Mouse (Mus musculus): ENCODE measurements around the gene Ndufb5. TPM values are rescaled to one million over a fixed set of nuclear protein-coding genes. Genes with fewer than 3 reads are reported as not detected.
"Not testable (repeated sequence)": the region's sequence is repeated elsewhere in the genome, so short reads cannot be mapped to it uniquely, and the experiment has no call there.

Ndufb5 gene
- polyA plus RNA-seq, 1 experiment from 2014 or later: 333 TPM

DNA sequence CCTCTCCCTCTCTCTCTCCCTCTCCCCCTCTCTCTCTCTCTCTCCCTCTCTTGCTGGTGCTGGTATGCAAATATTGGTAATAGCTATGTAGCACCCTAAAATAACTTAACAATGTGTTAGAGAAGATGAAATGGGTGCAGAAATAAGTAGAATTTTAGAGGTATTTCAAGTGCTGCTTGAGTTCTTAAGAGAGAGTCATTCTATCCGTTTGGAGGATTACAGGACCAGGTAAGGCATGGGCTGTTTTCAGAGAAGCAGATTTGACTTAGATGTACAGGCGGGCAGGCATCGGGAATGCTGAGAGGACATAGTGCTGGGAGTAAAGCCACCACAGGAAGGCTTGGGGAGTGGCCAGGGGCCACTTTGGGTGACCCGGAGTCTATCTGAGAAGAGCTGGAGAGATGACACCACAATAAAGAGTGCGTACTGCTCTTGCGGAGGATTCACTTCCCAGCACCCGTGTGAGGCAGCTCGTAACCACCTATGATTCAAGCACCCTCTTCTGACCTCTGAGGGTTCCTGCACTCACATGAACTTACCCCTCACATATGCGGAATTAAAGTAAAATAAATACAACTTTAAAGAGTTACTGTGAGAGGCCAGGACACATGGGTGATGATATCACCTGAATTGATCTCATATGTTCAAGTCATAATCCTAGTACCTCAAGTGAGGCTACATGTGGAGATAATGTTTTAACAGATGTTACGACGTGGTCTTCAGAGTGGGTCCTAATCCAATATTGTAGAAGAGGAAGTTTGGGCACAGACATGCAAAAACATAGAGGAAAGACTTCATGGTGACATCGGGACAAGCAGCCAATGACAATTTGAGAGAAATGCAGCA is 41.8 kb upstream of the Ndufb5 start:
- Histone ChIP-seq H3K36me3 (replicated peaks; ENCODE audit: control insufficient read depth, insufficient read depth, low read depth, low read length) (no peaks in the 10 kb centered on the region), H3K4me1 (ENCODE audit: control insufficient read depth, insufficient read depth, low read length) (no peaks in the 10 kb centered on the region), H3K9me3 (replicated peaks; ENCODE audit: control insufficient read depth, low read length) (no peaks in the 10 kb centered on the region), H3K27ac (replicated peaks; ENCODE audit: low read depth, low read length) (no peak overlapping the region), H3K9ac (replicated peaks; ENCODE audit: low read length) (no peak overlapping the region), H3K27me3 (ENCODE audit: control insufficient read depth, insufficient read depth, low read length) (no peaks in the 10 kb centered on the region), H3K4me2 (ENCODE audit: low read depth, low read length) (no peak overlapping the region), H3K4me3 (ENCODE audit: low read depth, low read length) (no peak overlapping the region)
- WGBS: 75% methylated on average over 12 of the region's 12 CpGs
- no peak for ATAC-seq (replicated peaks; ENCODE audit: insufficient number of reproducible peaks, low FRiP score, low TSS enrichment, low read depth)
- DNase-seq (ENCODE audit: low spot score): no peak

DNA sequence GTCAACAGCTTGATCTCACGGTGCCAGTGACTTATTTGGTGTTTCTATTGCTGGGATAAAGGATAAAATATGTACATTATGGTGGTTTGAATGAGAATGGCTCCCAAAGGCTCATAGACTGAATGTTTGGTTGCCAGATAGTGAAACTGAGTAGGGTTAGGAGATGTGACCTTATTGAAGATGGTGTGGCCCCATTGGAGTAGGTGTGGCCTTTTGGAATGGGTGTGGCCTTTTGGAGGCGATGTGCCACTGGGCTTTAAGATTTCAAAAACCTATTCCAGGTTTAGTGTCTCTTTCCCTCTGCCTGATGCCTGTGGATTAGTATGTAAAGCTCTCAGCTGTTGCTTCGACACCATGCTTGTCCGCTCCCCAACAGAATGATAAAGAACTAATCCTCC is 41.2 kb upstream of the Ndufb5 start:
- H3K9me3 ChIP-seq (replicated peaks; ENCODE audit: control insufficient read depth, low read length): no peaks in the 10 kb centered on the region
- H3K36me3 ChIP-seq (replicated peaks; ENCODE audit: control insufficient read depth, insufficient read depth, low read depth, low read length): no peaks in the 10 kb centered on the region
- H3K27ac ChIP-seq (replicated peaks; ENCODE audit: low read depth, low read length): no peak overlapping the region
- H3K9ac ChIP-seq (replicated peaks; ENCODE audit: low read length): no peak overlapping the region
- no peaks in the 10 kb centered on the region for H3K4me1 ChIP-seq (ENCODE audit: control insufficient read depth, insufficient read depth, low read length)
- no peak overlapping the region for H3K4me3 ChIP-seq (ENCODE audit: low read depth, low read length)
- H3K27me3 ChIP-seq (ENCODE audit: control insufficient read depth, insufficient read depth, low read length): no peaks in the 10 kb centered on the region
- H3K4me2 ChIP-seq (ENCODE audit: low read depth, low read length): no peak overlapping the region
- 86% methylated on average over 4 of the region's 4 CpGs for WGBS
- no peak for DNase-seq (ENCODE audit: low spot score)
- no peak for ATAC-seq (replicated peaks; ENCODE audit: insufficient number of reproducible peaks, low FRiP score, low TSS enrichment, low read depth)

DNA sequence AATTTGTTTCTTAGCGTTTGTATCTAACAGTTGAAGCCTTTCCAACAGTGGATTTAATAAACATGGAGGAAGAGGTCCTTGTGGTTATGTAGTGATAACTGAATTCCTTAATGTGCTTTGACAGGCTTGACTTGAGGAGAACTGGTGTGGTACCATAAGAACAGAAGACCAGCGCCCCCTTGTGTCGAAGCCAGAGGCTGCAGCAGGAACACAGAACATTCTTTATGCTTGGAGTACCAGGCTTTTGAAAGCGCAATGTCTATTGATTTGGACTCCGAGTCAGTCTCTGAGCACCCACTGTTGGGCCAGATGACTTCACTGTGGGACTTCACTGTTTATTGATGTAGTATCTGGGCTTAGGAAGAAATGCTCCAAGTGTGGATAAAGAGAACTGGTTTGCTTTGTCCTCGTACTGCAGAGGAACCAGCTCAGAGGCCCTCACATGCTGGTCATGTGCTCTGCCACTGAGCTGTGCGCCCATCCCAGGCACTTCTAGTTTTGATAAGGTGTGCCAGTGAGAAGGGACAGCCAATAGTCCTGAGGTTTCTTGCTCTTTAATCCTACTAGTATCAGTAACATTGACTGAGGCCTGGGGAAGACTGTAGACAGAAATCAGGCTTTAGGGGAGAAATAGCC is 38.4 kb upstream of the Ndufb5 start:
- H3K4me3 ChIP-seq (ENCODE audit: low read depth, low read length): no peak overlapping the region
- no peaks in the 10 kb centered on the region for H3K4me1 ChIP-seq (ENCODE audit: control insufficient read depth, insufficient read depth, low read length)
- 42% methylated on average over 7 of the region's 7 CpGs for WGBS
- ATAC-seq (replicated peaks; ENCODE audit: insufficient number of reproducible peaks, low FRiP score, low TSS enrichment, low read depth) (0 out of 2 replicates have a peak, but pooled peaks have one; percentile 14), DNase-seq (ENCODE audit: low spot score) (peak; percentile 93)
- H3K4me2 ChIP-seq (ENCODE audit: low read depth, low read length): no peak overlapping the region
- H3K9me3 ChIP-seq (replicated peaks; ENCODE audit: control insufficient read depth, low read length): no peaks in the 10 kb centered on the region
- no peaks in the 10 kb centered on the region for H3K27me3 ChIP-seq (ENCODE audit: control insufficient read depth, insufficient read depth, low read length)
- H3K36me3 ChIP-seq (replicated peaks; ENCODE audit: control insufficient read depth, insufficient read depth, low read depth, low read length): no peaks in the 10 kb centered on the region
- no peak overlapping the region for H3K9ac ChIP-seq (replicated peaks; ENCODE audit: low read length)
- no peak overlapping the region for H3K27ac ChIP-seq (replicated peaks; ENCODE audit: low read depth, low read length)

DNA sequence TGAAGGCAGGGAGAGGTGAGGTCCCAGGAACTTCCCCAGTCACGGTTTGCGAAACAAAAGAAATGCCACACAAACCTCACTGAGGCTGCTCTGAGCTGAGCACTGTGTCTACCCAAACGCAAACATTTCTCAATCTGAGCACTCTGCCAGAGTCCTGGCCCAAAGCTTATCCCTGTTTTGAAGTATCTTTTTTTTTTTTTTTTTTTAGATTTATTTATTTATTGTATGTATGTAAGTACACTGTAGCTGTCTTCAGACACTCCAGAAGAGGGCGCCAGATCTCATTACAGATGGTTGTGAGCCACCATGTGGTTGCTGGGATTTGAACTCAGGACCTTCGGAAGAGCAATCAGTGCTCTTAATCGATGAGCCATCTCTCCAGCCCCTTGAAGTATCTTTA is 32.8 kb upstream of the Ndufb5 start:
- H3K4me2 ChIP-seq (ENCODE audit: low read depth, low read length); H3K9ac ChIP-seq (replicated peaks; ENCODE audit: low read length); H3K27me3 ChIP-seq (ENCODE audit: control insufficient read depth, insufficient read depth, low read length); DNase-seq (ENCODE audit: low spot score); H3K4me1 ChIP-seq (ENCODE audit: control insufficient read depth, insufficient read depth, low read length); ATAC-seq (replicated peaks; ENCODE audit: insufficient number of reproducible peaks, low FRiP score, low TSS enrichment, low read depth); H3K36me3 ChIP-seq (replicated peaks; ENCODE audit: control insufficient read depth, insufficient read depth, low read depth, low read length); H3K4me3 ChIP-seq (ENCODE audit: low read depth, low read length); H3K27ac ChIP-seq (replicated peaks; ENCODE audit: low read depth, low read length); H3K9me3 ChIP-seq (replicated peaks; ENCODE audit: control insufficient read depth, low read length): not testable (repeated sequence)
- 90% methylated on average over 6 of the region's 6 CpGs for WGBS

DNA sequence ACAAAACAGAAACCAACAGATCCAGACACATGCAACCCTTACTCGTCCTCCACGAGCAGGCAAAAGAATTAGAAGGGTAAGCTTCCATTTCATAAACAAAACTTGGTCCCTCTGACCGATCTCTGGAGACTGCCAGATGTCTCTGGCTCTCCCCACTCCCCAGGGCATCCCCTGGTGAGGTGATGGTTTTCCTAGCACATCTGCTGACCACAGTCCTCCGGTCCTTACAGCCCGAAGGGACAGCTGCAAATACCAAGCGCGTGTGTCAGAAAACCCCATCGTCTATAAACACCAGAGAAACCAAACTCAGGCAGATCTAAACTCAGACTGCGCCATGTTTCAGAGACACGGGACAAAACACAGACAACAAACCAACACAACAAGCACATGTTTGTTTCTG is 32.2 kb upstream of the Ndufb5 start:
- ATAC-seq (replicated peaks; ENCODE audit: insufficient number of reproducible peaks, low FRiP score, low TSS enrichment, low read depth); H3K4me2 ChIP-seq (ENCODE audit: low read depth, low read length); H3K27me3 ChIP-seq (ENCODE audit: control insufficient read depth, insufficient read depth, low read length); H3K27ac ChIP-seq (replicated peaks; ENCODE audit: low read depth, low read length); H3K4me3 ChIP-seq (ENCODE audit: low read depth, low read length); H3K36me3 ChIP-seq (replicated peaks; ENCODE audit: control insufficient read depth, insufficient read depth, low read depth, low read length); H3K9ac ChIP-seq (replicated peaks; ENCODE audit: low read length); DNase-seq (ENCODE audit: low spot score); H3K4me1 ChIP-seq (ENCODE audit: control insufficient read depth, insufficient read depth, low read length); H3K9me3 ChIP-seq (replicated peaks; ENCODE audit: control insufficient read depth, low read length): not testable (repeated sequence)
- WGBS: 85% methylated on average over 10 of the region's 10 CpGs

DNA sequence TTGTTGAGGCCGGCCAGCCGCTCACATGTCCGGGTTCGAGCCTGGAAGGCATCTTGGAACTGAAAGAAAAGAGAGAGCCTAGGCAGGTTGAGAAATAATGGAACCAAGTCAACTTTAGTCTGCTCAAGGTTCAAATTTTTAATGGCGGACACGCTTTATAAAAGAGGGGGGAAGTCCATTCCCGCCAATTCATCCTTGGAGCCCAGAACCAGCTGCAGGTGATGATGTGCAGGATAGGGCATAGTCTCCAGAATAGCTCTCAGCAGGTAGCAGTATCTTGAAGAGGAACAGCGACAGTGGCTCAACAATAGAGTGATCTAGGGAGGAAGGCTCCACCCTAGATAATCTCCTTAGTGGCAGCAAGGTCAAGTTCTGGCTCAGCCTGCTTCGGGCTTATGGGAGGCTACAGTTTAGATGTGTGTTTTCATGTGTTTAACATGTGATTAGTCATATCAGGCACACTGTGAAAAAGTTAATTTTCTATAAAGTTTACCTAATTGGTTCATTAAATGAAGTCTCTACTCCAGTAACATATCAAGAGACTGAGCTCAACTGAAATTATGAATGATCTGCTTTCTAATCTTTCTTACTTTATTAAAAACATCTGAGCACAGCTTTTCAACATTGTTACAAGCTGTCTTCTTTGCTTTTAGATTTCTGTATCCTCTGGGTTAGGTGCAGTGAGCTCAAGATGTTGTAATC is 31.0 kb upstream of the Ndufb5 start, which contains the start of gene Actl6a:
Actl6a (plus strand) TSS at position 652 of the 702 bp plus-strand sequence.
- H3K27me3 ChIP-seq (ENCODE audit: control insufficient read depth, insufficient read depth, low read length); DNase-seq (ENCODE audit: low spot score); ATAC-seq (replicated peaks; ENCODE audit: insufficient number of reproducible peaks, low FRiP score, low TSS enrichment, low read depth): not testable (repeated sequence)

DNA sequence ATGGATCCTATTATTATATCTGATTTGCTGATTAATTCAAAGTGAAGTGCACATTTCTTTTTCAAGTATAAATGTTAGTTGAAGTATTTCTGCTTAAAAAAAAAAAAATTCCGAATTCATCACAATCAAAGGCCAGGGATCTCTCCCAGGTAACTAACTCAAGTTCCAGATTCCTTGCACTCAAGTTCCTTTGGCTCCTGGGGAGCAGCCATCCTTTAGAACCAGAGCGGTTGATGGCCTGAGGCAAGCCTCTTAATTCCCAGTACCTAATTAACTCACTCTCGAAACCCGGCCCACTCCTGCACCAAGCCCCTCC is 28.8 kb upstream of the Ndufb5 start:
- Histone ChIP-seq H3K4me1 (ENCODE audit: control insufficient read depth, insufficient read depth, low read length) (peaks cover 3% of the 10 kb centered on the region; the same call in 1 of the 2 replicates), H3K4me3 (ENCODE audit: low read depth, low read length) (peak overlapping the region; percentile 88), H3K27ac (replicated peaks; ENCODE audit: low read depth, low read length) (no peak overlapping the region), H3K9me3 (replicated peaks; ENCODE audit: control insufficient read depth, low read length) (no peaks in the 10 kb centered on the region), H3K9ac (replicated peaks; ENCODE audit: low read length) (no peak overlapping the region), H3K27me3 (ENCODE audit: control insufficient read depth, insufficient read depth, low read length) (no peaks in the 10 kb centered on the region), H3K4me2 (ENCODE audit: low read depth, low read length) (peak overlapping the region; percentile 38; the same call in 1 of the 2 replicates), H3K36me3 (replicated peaks; ENCODE audit: control insufficient read depth, insufficient read depth, low read depth, low read length) (no peaks in the 10 kb centered on the region; the same call in 1 of the 2 replicates)
- under 1% methylated on average over 4 of the region's 4 CpGs for WGBS
- ATAC-seq (replicated peaks; ENCODE audit: insufficient number of reproducible peaks, low FRiP score, low TSS enrichment, low read depth) (no peak), DNase-seq (ENCODE audit: low spot score) (no peak)

More for the DNA sequence above, 31.0 kb upstream of the Ndufb5 start, which contains the start of gene Actl6a:
- H3K4me1 ChIP-seq (ENCODE audit: control insufficient read depth, insufficient read depth, low read length); H3K4me2 ChIP-seq (ENCODE audit: low read depth, low read length); H3K4me3 ChIP-seq (ENCODE audit: low read depth, low read length); H3K27ac ChIP-seq (replicated peaks; ENCODE audit: low read depth, low read length); H3K36me3 ChIP-seq (replicated peaks; ENCODE audit: control insufficient read depth, insufficient read depth, low read depth, low read length); H3K9me3 ChIP-seq (replicated peaks; ENCODE audit: control insufficient read depth, low read length); H3K9ac ChIP-seq (replicated peaks; ENCODE audit: low read length): not testable (repeated sequence)
- WGBS: 81% methylated on average over 9 of the region's 9 CpGs
